Mouse (Mus musculus): ENCODE measurements at regions not wholly inside any gene's neighbourhood (a gene's known extent, or its start where the extent isn't known, plus 50 kb on each side); places are given as distances from the start of the nearest gene placed in this dataset.

DNA sequence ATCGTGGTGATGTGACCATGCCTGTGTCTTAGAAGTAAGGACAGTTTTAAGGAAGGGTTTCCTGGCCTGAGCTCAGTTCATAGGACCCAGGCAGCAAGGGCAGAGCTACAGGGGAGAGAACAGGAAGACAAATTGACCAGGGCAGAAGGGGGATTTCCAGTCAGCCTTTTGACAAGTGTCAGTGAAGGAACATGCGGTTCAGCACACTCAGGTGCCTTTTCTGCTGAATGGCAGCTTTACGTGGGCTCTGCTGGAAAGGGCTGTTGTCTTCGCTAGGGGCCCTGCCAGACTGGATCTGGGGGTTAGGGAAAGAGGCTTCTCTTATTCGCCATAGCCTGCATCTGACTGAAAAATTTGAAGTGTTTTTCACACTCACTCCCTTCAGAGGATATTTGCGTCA lies 106.8 kb downstream of the Dll1 start:
- H3K4me2 ChIP-seq (replicated peaks), result no peak overlapping the region
- no peak for ATAC-seq (ENCODE audit: low FRiP score, low read depth)
- WGBS, result 63% methylated on average over 6 of the region's 6 CpGs

GRCm38 (mm10) chr17:15269056-15269612 lies 107.5 kb downstream of the Dll1 start:
- no peak for ATAC-seq (ENCODE audit: low FRiP score, low read depth)
- no peaks in the 10 kb centered on the region for H3K27me3 ChIP-seq
- WGBS, result 72% methylated on average over 8 of the region's 8 CpGs
- no peaks in the 10 kb centered on the region for H3K36me3 ChIP-seq
- H3K9ac ChIP-seq, result no peak overlapping the region
- no peaks in the 10 kb centered on the region for H3K9me3 ChIP-seq
- H3K4me3 ChIP-seq, result no peak overlapping the region
- H3K4me2 ChIP-seq (replicated peaks), result no peak overlapping the region
- H3K4me1 ChIP-seq, result 0 out of 2 replicates have a peak, but pooled peaks cover 12% of the 10 kb centered on the region
- no peak overlapping the region for H3K27ac ChIP-seq

More for the DNA sequence above, 106.8 kb downstream of the Dll1 start:
- Histone ChIP-seq H3K4me1 (0 out of 2 replicates have a peak, but pooled peaks cover 12% of the 10 kb centered on the region), H3K9ac (no peak overlapping the region), H3K36me3 (no peaks in the 10 kb centered on the region), H3K4me3 (no peak overlapping the region), H3K27ac (no peak overlapping the region), H3K27me3 (no peaks in the 10 kb centered on the region), H3K9me3 (no peaks in the 10 kb centered on the region)

- H3K9ac ChIP-seq, result no peak overlapping the region
- H3K4me1 ChIP-seq, result 0 out of 2 replicates have a peak, but pooled peaks cover 12% of the 10 kb centered on the region
- H3K27ac ChIP-seq, result no peak overlapping the region
- H3K4me2 ChIP-seq (replicated peaks), result no peak overlapping the region
- H3K4me3 ChIP-seq, result no peak overlapping the region
- no peak for ATAC-seq (ENCODE audit: low FRiP score, low read depth)
- no peaks in the 10 kb centered on the region for H3K9me3 ChIP-seq
- WGBS, result 76% methylated on average over 7 of the region's 7 CpGs
- H3K36me3 ChIP-seq, result no peaks in the 10 kb centered on the region
- H3K27me3 ChIP-seq, result no peaks in the 10 kb centered on the region
These were observed 109.0 kb downstream of the Dll1 start for GRCm38 (mm10) chr17:15267721-15268120.

GRCm38 (mm10) chr17:15259427-15260101 lies 117.1 kb downstream of the Dll1 start:
- Histone ChIP-seq H3K4me3 (no peak overlapping the region), H3K36me3 (no peaks in the 10 kb centered on the region), H3K9ac (no peak overlapping the region), H3K4me2 (replicated peaks) (no peak overlapping the region), H3K27me3 (no peaks in the 10 kb centered on the region), H3K27ac (no peak overlapping the region), H3K4me1 (peaks cover 9% of the 10 kb centered on the region), H3K9me3 (no peaks in the 10 kb centered on the region)
- ATAC-seq (ENCODE audit: low FRiP score, low read depth), result 0 out of 2 replicates have a peak, but pooled peaks have one; percentile 36
- WGBS, result 43% methylated on average over 11 of the region's 11 CpGs

GRCm38 (mm10) chr17:15255874-15256273 lies 120.8 kb downstream of the Dll1 start:
- Histone ChIP-seq H3K36me3 (no peaks in the 10 kb centered on the region), H3K27me3 (no peaks in the 10 kb centered on the region), H3K4me2 (replicated peaks) (no peak overlapping the region), H3K4me3 (no peak overlapping the region), H3K4me1 (peaks cover 9% of the 10 kb centered on the region), H3K9me3 (no peaks in the 10 kb centered on the region), H3K9ac (no peak overlapping the region), H3K27ac (no peak overlapping the region)
- WGBS, result 79% methylated on average over 2 of the region's 2 CpGs
- no peak for ATAC-seq (ENCODE audit: low FRiP score, low read depth)

GRCm38 (mm10) chr17:15253785-15254184 lies 122.9 kb downstream of the Dll1 start:
- ATAC-seq (ENCODE audit: low FRiP score, low read depth), result no peak
- Histone ChIP-seq H3K27me3 (no peaks in the 10 kb centered on the region), H3K27ac (no peak overlapping the region), H3K36me3 (no peaks in the 10 kb centered on the region), H3K4me3 (no peak overlapping the region), H3K4me1 (no peaks in the 10 kb centered on the region), H3K9me3 (no peaks in the 10 kb centered on the region), H3K4me2 (replicated peaks) (no peak overlapping the region), H3K9ac (no peak overlapping the region)
- 87% methylated on average over 4 of the region's 4 CpGs for WGBS

DNA sequence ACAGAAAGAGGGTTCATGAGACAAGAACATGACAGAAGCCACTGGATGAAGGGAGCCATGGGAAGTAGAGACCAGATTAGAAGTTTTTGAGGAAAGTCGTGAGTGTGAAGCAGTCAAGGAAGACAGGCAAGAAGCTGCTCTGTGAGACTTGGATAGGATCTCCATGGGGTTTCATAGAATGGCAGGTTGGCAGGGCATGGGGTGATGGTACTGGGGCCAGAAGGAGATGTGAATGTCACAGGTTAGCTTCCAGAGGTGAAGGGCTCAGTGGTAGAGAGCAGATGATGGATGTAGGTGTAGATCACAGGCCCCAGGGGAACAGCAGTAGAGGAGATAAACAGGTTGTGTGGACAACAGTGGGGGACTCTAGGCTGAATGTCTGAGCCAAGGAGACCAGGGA lies 123.4 kb downstream of the Dll1 start:
- no peak overlapping the region for H3K4me3 ChIP-seq
- no peak overlapping the region for H3K4me2 ChIP-seq (replicated peaks)
- no peak overlapping the region for H3K9ac ChIP-seq
- no peak overlapping the region for H3K27ac ChIP-seq
- H3K27me3 ChIP-seq, result no peaks in the 10 kb centered on the region; the same call in 1 of the 2 replicates
- no peaks in the 10 kb centered on the region for H3K9me3 ChIP-seq
- no peak for ATAC-seq (ENCODE audit: low FRiP score, low read depth)
- WGBS, result 89% methylated on average over 1 of the region's 1 CpGs
- no peaks in the 10 kb centered on the region for H3K4me1 ChIP-seq
- no peaks in the 10 kb centered on the region for H3K36me3 ChIP-seq

GRCm38 (mm10) chr17:15252187-15252586 lies 124.5 kb downstream of the Dll1 start:
- Histone ChIP-seq H3K36me3 (no peaks in the 10 kb centered on the region), H3K27ac (no peak overlapping the region), H3K9ac (no peak overlapping the region), H3K4me3 (no peak overlapping the region), H3K27me3 (no peaks in the 10 kb centered on the region; the same call in 1 of the 2 replicates), H3K4me2 (replicated peaks) (no peak overlapping the region), H3K4me1 (peaks cover 6% of the 10 kb centered on the region), H3K9me3 (no peaks in the 10 kb centered on the region)
- ATAC-seq (ENCODE audit: low FRiP score, low read depth), result no peak
- WGBS, result 70% methylated on average over 2 of the region's 2 CpGs

DNA sequence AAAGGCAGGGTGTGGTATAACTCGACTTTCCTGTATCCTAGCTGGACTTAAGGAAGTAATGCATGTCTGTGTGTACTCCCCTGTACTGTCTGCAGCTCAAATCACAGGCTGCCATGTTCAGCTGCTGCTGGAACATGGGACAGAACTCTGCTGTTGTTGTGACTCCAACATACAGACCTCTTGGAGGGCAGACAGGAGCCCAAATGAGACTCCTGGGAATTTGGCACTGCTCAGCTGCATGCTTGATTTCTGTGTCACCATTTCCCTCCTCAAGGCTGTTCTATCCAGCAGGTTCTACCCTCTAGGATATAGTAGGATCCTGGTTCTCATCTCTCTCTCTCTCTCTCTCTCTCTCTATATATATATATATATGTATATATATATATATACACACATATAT lies 125.0 kb downstream of the Dll1 start:
- Histone ChIP-seq H3K27ac (no peak overlapping the region), H3K4me1 (peaks cover 6% of the 10 kb centered on the region), H3K36me3 (no peaks in the 10 kb centered on the region), H3K27me3 (no peaks in the 10 kb centered on the region; the same call in 1 of the 2 replicates), H3K9me3 (no peaks in the 10 kb centered on the region), H3K4me2 (replicated peaks) (no peak overlapping the region), H3K4me3 (no peak overlapping the region), H3K9ac (no peak overlapping the region)
- 81% methylated on average over 1 of the region's 1 CpGs for WGBS
- no peak for ATAC-seq (ENCODE audit: low FRiP score, low read depth)

DNA sequence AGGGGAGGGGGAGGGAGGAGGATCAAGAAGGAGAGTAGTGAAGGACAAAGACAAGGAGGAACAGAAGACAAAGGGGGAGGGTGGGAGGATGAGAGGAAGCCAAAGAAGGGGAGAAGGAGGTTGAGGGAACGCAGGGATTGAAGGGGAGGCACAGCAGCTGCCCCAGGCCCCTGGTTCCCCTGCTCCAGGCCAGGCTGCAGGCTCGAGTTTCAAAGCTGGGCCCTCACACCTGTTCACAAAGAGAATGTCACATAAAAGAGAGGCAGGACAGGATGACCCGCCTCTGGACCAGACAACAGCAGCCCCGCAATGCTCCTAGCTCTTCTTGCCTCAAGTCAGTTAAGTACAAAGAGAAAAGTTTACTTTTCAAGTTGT lies 128.3 kb downstream of the Dll1 start:
- peak; percentile 69 for ATAC-seq (ENCODE audit: low FRiP score, low read depth)
- no peaks in the 10 kb centered on the region for H3K9me3 ChIP-seq
- no peak overlapping the region for H3K9ac ChIP-seq
- no peaks in the 10 kb centered on the region for H3K36me3 ChIP-seq
- no peak overlapping the region for H3K4me3 ChIP-seq
- H3K4me2 ChIP-seq (replicated peaks), result no peak overlapping the region
- WGBS, result 15% methylated on average over 4 of the region's 4 CpGs
- H3K4me1 ChIP-seq, result peaks cover 6% of the 10 kb centered on the region
- no peaks in the 10 kb centered on the region; the same call in 1 of the 2 replicates for H3K27me3 ChIP-seq
- no peak overlapping the region for H3K27ac ChIP-seq

DNA sequence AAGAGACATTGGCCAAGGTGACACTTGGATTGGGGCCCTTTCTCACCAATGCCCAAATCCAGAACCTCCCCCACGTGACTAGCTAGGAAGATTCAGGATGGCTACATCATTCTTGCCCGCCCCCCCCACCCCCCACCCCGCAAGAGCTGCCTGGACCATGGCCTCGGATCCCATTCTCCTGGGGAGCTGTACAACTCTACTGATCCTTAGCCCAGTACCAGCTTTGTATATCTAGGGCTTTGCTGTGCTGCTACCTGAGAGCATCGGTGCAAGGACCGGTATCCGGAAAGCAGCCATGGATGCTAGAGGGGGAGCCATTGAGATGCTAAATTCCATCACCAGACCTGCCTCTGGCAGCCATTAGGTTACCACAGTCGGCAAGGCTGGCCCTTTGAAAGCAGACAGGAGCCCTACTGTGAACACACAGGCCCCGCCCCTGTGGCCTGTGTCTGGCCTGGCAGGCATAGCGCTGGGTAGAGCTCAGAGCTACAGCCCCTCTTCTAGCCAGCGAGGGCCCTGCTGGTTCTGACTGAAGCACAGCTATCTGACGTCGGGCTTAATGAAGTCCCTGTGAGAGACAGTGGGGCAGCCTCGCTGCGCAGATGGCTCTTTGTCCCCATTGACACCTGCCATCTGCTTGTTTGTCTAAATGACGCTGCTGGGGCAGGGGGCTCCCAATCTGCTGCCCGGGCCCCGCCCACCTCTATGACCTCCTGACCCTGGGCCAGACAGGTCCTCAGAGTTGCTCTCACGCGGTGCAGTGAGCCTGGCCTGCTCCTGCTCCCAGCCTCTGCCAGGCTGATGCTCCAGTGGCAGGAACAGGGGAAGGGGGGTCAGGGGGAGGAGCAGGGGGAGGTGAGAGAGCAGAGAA lies 128.9 kb downstream of the Dll1 start:
- Histone ChIP-seq H3K4me3 (no peak overlapping the region), H3K27me3 (no peaks in the 10 kb centered on the region; the same call in 1 of the 2 replicates), H3K9me3 (no peaks in the 10 kb centered on the region), H3K9ac (no peak overlapping the region), H3K4me1 (peaks cover 6% of the 10 kb centered on the region), H3K36me3 (no peaks in the 10 kb centered on the region), H3K27ac (no peak overlapping the region), H3K4me2 (replicated peaks) (peak overlapping the region; percentile 40)
- WGBS, result 5% methylated on average over 20 of the region's 20 CpGs
- peak; percentile 79 for ATAC-seq (ENCODE audit: low FRiP score, low read depth)

- peaks cover 5% of the 10 kb centered on the region for H3K4me1 ChIP-seq
- H3K27ac ChIP-seq, result no peak overlapping the region
- no peak overlapping the region for H3K4me3 ChIP-seq
- H3K9ac ChIP-seq, result no peak overlapping the region
- 77% methylated on average over 6 of the region's 6 CpGs for WGBS
- H3K9me3 ChIP-seq, result no peaks in the 10 kb centered on the region
- no peaks in the 10 kb centered on the region for H3K36me3 ChIP-seq
- no peaks in the 10 kb centered on the region; the same call in 1 of the 2 replicates for H3K27me3 ChIP-seq
- no peak for ATAC-seq (ENCODE audit: low FRiP score, low read depth)
- no peak overlapping the region for H3K4me2 ChIP-seq (replicated peaks)
These were observed 133.6 kb downstream of the Dll1 start for GRCm38 (mm10) chr17:15242976-15243635.

Measured in limb, embryonic 13.5 days (tissue).